Mouse (Mus musculus): Measurements from ENCODE around the gene Rac1. TPM values are rescaled to one million over a fixed set of nuclear protein-coding genes. Genes with fewer than 3 reads are reported as not detected.

The Rac1 gene
- total RNA-seq, 4 experiments from 2014 or later = 211 to 247 (median 228) TPM

DNA sequence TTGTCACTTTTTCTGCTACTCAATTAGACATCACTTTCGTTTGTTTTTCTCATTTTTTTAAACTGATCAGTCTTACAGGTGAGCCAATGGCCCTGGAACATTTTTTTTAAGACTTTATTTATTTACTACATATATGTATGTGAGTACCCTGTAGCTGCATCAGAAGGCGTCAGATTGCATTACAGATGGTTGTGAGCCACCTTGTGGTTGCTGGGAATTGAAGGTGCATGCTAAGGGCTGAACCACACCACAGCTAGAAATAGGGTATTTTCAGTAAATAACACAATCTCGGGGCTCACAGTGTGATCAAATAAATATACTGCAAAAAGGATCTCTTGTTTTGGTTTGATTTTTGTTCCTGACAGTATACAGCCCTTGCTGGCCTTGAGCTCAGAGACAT is 30.4 kb downstream of the Rac1 start:
- DNase-seq (ENCODE audit: low spot score in 2 of 2) = no peak

DNA sequence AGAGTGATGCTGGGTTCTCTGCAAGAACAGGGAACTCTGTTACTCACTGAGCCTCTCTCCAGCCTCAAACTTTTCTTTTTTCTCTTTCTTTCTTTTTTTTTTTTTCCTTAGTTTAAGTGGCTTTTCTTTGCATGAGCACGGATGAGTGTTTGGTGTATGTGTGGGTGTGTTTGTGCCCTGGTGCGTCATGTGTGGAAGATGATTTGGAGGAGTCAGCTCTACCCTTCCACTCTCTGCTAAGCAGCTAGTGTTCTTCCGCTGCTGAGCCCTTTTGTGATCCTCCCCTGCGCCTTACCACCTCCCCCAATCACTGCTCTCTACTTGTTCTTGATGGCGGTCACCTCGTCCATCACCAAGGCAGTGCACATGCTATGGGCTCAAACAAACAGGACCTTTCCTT is 32.1 kb downstream of the Rac1 start:
- DNase-seq (ENCODE audit: low spot score in 2 of 2) = no peak

- DNase-seq (ENCODE audit: low spot score in 2 of 2) = no peak
These were observed 34.7 kb downstream of the Rac1 start for GRCm38 (mm10) chr5:143493163-143493562.

DNA sequence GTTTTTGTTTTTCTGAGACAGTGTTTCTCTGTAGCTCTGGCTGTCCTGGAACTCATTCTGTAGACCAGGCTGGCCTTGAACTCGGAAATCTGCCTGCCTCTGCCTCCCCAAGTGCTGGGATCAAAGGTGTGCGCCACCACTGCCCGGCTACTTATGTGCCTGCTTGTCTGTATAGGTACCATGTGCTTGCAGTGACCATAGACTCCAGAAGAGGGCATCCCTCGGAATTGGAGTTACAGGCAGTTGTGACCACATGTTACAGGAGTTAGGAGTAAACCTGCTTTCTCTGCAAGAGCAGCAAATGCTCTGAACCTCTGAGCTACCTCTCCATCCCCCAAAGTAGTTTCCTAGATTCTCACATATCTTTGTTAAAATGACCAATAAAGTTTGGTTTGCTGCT is 36.1 kb downstream of the Rac1 start:
- DNase-seq (ENCODE audit: low spot score in 2 of 2) = no peak

DNA sequence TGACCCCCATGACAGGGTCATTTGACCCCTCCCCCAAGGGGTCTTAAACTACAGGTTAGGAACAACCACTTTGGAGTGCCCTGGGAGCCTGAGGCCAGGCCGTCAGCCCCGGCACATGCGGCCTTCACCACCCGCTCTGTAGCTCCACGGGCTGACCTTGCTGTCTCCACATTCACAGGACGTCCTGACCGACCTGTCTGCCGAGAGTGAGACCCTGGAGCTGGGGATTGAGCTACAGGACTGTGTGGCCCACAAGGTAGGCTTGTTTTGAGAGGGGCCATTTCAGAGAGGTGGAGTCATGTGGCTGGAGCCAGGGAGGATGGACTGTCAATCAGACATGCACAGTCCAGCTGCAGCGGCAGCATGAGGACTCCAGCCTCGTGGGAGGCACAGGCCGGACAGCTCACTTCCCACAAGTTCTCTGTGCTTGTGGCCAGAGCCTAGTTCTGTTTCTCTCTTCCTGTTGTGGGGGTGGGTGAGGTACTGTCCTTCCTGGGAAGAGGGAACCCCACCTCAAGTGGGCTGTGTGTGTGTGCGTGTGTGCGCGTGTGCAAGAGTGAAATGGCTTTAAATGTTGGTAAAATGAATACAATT is 38.0 kb downstream of the Rac1 start:
- DNase-seq (ENCODE audit: low spot score in 2 of 2) = no peak

DNA sequence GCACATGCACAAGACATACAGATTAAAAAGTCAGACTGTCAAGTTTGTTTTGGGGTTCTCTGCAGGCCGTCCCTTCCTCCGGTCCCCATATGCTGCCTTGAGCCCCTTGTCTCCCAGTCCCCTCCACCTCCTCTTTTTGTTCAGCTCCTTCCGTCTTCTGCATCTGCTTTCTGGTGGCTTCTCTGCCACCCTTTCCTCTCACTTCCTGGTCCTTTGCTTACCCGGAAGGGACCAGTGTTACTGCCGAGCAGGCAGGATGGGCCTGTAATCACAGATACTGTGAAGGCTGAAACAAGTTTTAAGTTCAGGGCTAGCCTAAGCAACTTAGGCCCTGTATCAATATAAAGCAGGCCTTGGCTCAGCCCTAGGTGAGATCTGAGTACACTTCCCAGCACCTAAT is 39.8 kb downstream of the Rac1 start:
- no peak for DNase-seq (ENCODE audit: low spot score in 2 of 2)

DNA sequence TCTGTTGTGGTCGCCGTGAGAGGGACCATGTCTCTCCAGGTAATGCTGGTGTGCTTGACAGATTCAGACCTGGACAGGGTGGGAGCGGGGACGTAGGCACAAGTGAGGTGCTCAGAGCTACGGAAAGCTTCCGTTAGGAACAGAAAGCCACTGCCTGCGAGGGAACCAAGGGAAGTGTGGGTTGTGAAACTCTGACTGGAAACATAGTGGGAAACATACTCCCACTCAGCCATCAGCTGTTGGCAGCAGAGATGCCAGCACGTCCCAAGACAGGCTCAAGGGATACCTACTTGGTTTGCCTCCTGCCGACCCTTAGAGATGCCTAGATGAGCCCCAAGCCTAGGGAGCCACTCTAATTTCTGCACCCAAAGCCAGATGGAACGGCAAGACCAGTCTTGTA is 40.6 kb downstream of the Rac1 start:
- no peak for DNase-seq (ENCODE audit: low spot score in 2 of 2)

GRCm38 (mm10) chr5:143484955-143485354 is 42.9 kb downstream of the Rac1 start:
- no peak for DNase-seq (ENCODE audit: low spot score in 2 of 2)

GRCm38 (mm10) chr5:143477901-143478300 is 49.9 kb downstream of the Rac1 start:
- DNase-seq (ENCODE audit: low spot score in 2 of 2) = no peak

DNA sequence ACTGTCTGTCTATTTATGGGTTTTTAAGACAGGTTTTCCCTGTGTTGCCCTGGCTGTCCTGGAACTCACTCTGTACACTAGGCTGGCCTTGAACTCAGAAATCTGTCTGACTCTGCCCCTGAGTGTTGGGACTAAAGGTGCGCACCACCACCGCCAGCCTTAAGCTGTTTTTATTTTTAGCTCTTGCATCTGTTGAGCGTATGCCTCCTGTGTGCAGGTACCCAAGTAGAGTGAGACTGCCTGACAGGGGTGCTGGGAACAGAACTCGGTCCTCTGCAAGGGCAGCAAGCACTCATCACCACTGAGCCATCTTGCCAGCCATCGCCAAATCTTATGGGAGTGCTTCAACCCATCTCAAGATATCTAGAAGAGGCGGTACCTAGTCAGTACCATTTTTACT is 51.8 kb downstream of the Rac1 start:
- DNase-seq (ENCODE audit: low spot score in 2 of 2) = no peak

DNA sequence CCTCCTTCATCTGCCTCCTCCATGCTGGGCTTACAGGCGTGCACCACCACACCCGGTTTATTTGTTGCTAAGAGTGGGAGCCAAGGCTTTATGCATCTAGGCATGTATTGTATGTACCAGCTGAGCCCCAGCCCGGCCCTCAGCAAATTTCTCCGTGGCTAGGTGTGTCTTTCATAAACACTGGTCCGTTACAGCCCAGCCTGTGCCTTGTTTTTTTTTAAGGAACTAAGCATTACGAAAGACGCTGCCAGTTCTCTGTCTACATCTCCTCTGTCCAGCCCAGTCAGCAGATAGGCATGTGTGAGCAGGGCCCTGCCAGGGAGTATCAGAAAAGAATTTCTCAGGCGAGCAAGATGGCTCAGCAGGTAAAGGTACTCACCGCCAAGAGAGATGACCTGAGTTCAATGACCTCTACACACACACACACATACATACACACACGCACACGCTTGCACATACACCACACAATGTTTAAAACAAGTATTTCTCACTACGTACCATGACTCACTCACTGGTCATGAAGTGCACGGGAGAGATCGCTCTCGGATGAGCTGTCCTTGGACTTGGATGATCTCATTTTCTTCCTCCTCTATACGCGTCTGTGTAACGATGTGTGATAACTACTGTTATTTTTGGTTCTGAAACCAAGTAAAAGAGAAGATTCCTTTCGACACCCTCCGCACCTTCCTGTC is 52.5 kb downstream of the Rac1 start:
- DNase-seq (ENCODE audit: low spot score in 2 of 2) = no peak

GRCm38 (mm10) chr5:143471953-143472618 is 55.8 kb downstream of the Rac1 start:
- no peak for DNase-seq (ENCODE audit: low spot score in 2 of 2)

DNA sequence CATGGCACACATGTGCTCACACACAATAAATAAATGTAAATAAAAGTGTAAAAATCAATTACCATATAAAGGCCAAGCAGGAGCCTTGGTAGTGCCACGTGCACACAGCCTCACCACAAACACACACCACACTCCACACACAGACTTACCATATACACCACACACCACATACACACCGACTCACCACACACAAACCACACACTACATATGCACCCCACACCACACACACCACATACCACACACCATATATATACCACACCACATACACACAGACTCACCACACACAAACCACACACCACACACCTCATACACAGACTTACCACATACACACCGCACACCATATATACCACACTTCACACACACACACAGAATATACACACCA is 56.7 kb downstream of the Rac1 start:
- no peak for DNase-seq (ENCODE audit: low spot score in 2 of 2)

DNA sequence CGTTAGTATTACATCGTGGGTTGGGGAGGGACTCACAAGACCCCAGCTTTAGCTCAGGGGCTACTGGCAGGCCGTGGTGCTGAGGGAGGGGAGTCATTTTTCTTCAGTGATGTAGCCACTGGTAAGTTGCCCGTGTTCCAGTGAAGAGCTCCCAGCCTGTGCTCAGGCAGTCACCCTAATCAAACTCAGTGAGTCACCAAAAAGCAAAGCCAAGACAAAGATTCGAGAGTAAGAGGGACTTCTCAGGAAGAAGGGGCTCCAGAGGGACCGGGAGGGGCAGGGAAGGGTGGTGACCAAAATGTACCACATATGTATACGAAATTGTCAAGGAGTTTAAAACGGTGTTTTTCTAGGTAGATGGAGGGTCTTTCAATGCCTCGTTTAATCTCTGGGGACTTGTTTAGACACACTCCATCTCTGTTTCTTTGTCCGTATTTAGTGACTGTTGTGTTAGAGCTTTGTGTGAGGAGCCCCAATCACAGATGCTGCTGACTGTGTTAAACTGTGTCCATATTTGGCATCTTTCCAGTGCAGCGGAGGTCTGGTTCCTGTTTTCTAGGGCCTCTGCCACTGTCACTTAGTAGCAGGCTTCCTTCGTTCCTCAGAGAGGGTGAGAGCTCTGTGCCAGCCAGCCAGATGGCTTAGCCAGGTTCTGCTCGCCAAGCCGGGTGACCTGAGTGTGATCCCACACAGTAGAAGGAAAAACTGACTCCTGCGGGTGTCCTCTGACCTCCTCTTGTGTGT is 57.2 kb downstream of the Rac1 start:
- DNase-seq (ENCODE audit: low spot score in 2 of 2) = peak; percentile 20 to 24

DNA sequence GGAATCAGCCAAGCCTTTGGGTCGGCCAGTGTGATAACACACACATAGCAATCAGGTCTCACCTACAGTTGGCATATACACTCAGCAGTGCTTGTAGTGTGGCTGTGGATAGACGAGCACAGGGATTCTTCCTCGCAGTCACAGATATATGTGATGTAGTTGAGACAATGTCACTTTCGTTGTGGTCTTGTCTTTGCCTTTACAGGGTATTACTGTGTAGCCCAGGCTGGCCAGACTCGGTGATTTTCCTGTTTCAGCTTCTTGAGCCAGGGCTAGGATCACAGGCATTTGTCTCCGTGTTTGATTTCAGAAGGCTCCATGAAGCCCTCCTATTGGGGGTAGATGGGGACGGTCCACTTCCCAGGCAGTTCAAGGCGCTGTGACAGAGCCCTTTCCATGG is 58.2 kb downstream of the Rac1 start:
- DNase-seq (ENCODE audit: low spot score in 2 of 2) = no peak

GRCm38 (mm10) chr5:143467931-143468330 is 59.9 kb downstream of the Rac1 start:
- no peak for DNase-seq (ENCODE audit: low spot score in 2 of 2)

- no peak for DNase-seq (ENCODE audit: low spot score in 2 of 2)
These were observed 60.8 kb downstream of the Rac1 start for GRCm38 (mm10) chr5:143466891-143467669.

DNA sequence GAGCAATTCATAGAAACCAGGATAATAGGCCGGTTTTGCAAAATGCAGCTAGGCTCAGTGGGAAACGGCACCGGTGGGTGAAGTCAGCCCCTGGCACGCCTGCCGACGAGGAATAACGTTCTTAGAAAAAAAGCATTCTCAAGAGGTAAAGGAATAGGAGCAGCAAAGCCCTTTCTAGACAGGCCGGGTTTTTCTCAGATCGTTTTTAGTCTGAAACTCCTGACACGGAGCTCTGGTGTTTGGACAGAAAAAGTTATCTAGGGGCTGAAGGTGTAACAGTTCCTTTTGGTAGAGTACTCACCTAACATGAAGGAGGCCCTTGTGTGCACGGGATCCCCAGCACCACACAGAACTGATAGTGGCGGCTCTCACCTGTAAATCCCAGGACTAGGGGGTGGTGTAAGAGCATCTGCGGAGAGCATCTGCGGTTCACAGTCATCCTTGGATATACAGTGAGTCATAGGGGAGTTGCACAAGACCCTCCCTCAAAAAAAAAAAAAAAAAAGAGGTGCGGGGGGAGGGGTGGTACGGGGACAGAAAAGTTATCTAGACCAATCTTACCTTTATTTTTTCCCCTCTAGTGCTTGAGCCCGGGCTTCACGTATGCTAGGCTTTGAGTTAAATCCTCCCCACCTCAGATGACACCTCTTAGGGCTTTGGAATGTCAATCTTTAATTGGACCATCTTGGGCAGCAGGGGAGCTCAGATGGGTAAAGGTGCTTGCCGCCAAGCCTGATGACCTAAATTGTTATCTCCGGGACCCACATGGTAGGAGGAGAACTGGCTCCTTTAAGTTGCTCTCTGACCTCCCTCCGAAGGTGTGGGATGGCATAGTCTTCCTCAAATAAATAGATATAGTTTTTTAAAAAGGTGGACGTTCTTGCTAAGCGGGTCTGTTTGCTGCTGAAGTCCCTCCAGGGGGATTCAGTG is 62.4 kb downstream of the Rac1 start:
- DNase-seq (ENCODE audit: low spot score in 2 of 2) = no peak

- no peak for DNase-seq (ENCODE audit: low spot score in 2 of 2)
These were observed 63.1 kb downstream of the Rac1 start for GRCm38 (mm10) chr5:143464757-143465118.

- peak; percentile 75 to 87 for DNase-seq (ENCODE audit: low spot score in 2 of 2)
These were observed 63.6 kb downstream of the Rac1 start, which contains the start of gene Daglb for GRCm38 (mm10) chr5:143464100-143464756. TSS of gene Daglb (plus strand) at chr5:143464584.
